Mouse (Mus musculus): ENCODE results near the gene Marc2. TPM values are rescaled to one million over a fixed set of nuclear protein-coding genes. Genes with fewer than 3 reads are reported as not detected.

The Marc2 gene
- polyA plus RNA-seq, 1 experiment from 2014 or later = 197 TPM

- no peak overlapping the region for H3K27ac ChIP-seq (replicated peaks)
- TF ChIP-seq CTCF (IDR thresholded peaks at IDR 0.05; ENCODE audit: low read depth) (no peak), EP300 (optimal IDR thresholded peaks at IDR 0.05) (no peak)
- ATAC-seq (ENCODE audit: low FRiP score, low TSS enrichment) (no peak), DNase-seq (ENCODE audit: low spot score) (no peak)
- H3K9me3 ChIP-seq (ENCODE audit: control insufficient read depth, low read length) = no peaks in the 10 kb centered on the region
- H3K4me2 ChIP-seq (replicated peaks; ENCODE audit: low read depth) = no peak overlapping the region
- H3K27me3 ChIP-seq (ENCODE audit: control insufficient read depth, insufficient read depth, low read length) = no peaks in the 10 kb centered on the region
- H3K36me3 ChIP-seq (ENCODE audit: control insufficient read depth, insufficient read depth, low read length) = peaks cover 10% of the 10 kb centered on the region
- no peak overlapping the region for H3K4me3 ChIP-seq (ENCODE audit: low read depth, low read length)
- 75% methylated on average over 4 of the region's 4 CpGs for WGBS
- H3K4me1 ChIP-seq (replicated peaks; ENCODE audit: control insufficient read depth, insufficient read depth) = no peaks in the 10 kb centered on the region
- H3K9ac ChIP-seq (ENCODE audit: low read length) = no peak overlapping the region
Measured at GRCm38 (mm10) chr1:184837649-184838048, 8.6 kb downstream of the Marc2 start.

GRCm38 (mm10) chr1:184836350-184836749 lies 9.9 kb downstream of the Marc2 start:
- TF ChIP-seq CTCF (IDR thresholded peaks at IDR 0.05; ENCODE audit: low read depth) (no peak), EP300 (optimal IDR thresholded peaks at IDR 0.05) (no peak)
- ATAC-seq (ENCODE audit: low FRiP score, low TSS enrichment) (no peak), DNase-seq (ENCODE audit: low spot score) (no peak)
- Histone ChIP-seq H3K36me3 (ENCODE audit: control insufficient read depth, insufficient read depth, low read length) (peaks cover 17% of the 10 kb centered on the region), H3K4me2 (replicated peaks; ENCODE audit: low read depth) (no peak overlapping the region), H3K27ac (replicated peaks) (no peak overlapping the region), H3K27me3 (ENCODE audit: control insufficient read depth, insufficient read depth, low read length) (no peaks in the 10 kb centered on the region), H3K9ac (ENCODE audit: low read length) (no peak overlapping the region), H3K4me1 (replicated peaks; ENCODE audit: control insufficient read depth, insufficient read depth) (no peaks in the 10 kb centered on the region), H3K9me3 (ENCODE audit: control insufficient read depth, low read length) (no peaks in the 10 kb centered on the region), H3K4me3 (ENCODE audit: low read depth, low read length) (no peak overlapping the region)
- WGBS = 77% methylated on average over 5 of the region's 5 CpGs

DNA sequence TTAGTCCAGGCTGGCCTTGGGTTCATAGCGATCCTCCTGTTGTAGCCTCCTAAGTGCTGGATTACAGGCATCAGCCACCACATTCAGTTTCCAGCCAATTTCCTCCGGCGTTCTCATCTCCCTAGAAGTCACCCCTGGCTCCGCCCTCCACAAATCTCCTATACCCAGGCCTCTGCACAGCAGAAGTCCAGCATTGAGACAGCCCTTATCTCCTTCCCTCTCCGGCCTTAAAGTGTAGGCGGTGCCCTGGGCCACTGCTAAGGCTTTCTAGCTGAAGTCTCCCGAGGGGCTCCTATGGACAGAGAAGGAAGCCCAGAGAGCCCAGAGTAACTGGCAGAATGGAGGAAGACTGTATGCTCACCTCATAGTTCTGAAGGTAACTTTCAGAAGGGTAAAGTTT lies 12.8 kb downstream of the Marc2 start:
- H3K9ac ChIP-seq (ENCODE audit: low read length) = no peak overlapping the region
- no peak overlapping the region for H3K27ac ChIP-seq (replicated peaks)
- TF ChIP-seq EP300 (optimal IDR thresholded peaks at IDR 0.05) = no peak
- TF ChIP-seq CTCF (IDR thresholded peaks at IDR 0.05; ENCODE audit: low read depth) = no peak
- no peaks in the 10 kb centered on the region for H3K4me1 ChIP-seq (replicated peaks; ENCODE audit: control insufficient read depth, insufficient read depth)
- H3K27me3 ChIP-seq (ENCODE audit: control insufficient read depth, insufficient read depth, low read length) = no peaks in the 10 kb centered on the region
- ATAC-seq (ENCODE audit: low FRiP score, low TSS enrichment) (no peak), DNase-seq (ENCODE audit: low spot score) (no peak)
- no peaks in the 10 kb centered on the region for H3K9me3 ChIP-seq (ENCODE audit: control insufficient read depth, low read length)
- WGBS = 86% methylated on average over 7 of the region's 7 CpGs
- H3K36me3 ChIP-seq (ENCODE audit: control insufficient read depth, insufficient read depth, low read length) = peaks cover 20% of the 10 kb centered on the region
- no peak overlapping the region for H3K4me3 ChIP-seq (ENCODE audit: low read depth, low read length)
- no peak overlapping the region for H3K4me2 ChIP-seq (replicated peaks; ENCODE audit: low read depth)

DNA sequence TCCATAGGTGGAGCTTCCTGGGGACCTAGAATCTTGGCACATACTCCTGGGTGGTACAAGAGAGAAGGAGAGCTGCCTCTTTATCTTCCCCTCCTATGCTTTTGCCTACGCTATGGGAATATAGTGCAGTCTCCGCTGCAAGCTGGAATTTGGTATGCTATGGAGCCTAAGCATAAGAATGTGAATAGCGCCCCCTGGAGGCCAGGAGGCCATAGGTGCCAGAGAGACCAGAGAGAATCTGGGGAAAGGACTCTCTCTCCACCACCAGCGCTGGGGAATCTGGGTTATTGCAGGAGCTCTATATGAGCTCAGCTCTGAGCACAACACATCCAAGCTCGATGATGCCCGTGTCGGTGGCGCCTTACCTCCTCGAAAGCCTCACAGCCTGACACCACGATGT lies 14.0 kb downstream of the Marc2 start:
- Histone ChIP-seq H3K4me3 (ENCODE audit: low read depth, low read length) (no peak overlapping the region), H3K4me1 (replicated peaks; ENCODE audit: control insufficient read depth, insufficient read depth) (no peaks in the 10 kb centered on the region), H3K36me3 (ENCODE audit: control insufficient read depth, insufficient read depth, low read length) (peaks cover 22% of the 10 kb centered on the region), H3K27me3 (ENCODE audit: control insufficient read depth, insufficient read depth, low read length) (no peaks in the 10 kb centered on the region), H3K9me3 (ENCODE audit: control insufficient read depth, low read length) (no peaks in the 10 kb centered on the region), H3K27ac (replicated peaks) (no peak overlapping the region), H3K4me2 (replicated peaks; ENCODE audit: low read depth) (no peak overlapping the region), H3K9ac (ENCODE audit: low read length) (no peak overlapping the region)
- TF ChIP-seq CTCF (IDR thresholded peaks at IDR 0.05; ENCODE audit: low read depth) = peak; percentile 61
- TF ChIP-seq EP300 (optimal IDR thresholded peaks at IDR 0.05) = no peak
- peak; percentile 33; the same call in 1 of the 2 replicates for ATAC-seq (ENCODE audit: low FRiP score, low TSS enrichment)
- 85% methylated on average over 10 of the region's 10 CpGs for WGBS
- DNase-seq (ENCODE audit: low spot score) = no peak

DNA sequence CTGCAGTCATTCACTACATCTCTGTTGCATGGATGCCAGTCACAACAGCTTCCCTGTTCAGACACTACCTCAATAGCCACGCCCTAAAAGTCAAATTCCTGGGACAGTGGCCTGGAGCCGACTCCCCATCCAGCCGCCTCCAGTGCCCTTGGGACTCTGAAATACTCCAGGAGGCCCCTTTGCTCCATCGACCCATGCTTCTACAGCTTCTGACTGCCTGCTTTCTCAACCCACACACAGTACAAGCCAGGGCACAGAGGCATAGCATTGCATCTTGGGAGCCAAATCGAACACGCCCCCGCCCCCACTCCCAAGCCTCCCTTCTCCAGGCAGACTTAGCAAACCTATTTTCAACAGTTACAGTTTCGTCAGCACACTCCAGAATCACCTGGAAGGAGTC lies 16.4 kb downstream of the Marc2 start:
- no peak overlapping the region for H3K4me2 ChIP-seq (replicated peaks; ENCODE audit: low read depth)
- ATAC-seq (ENCODE audit: low FRiP score, low TSS enrichment) = no peak
- H3K4me3 ChIP-seq (ENCODE audit: low read depth, low read length) = no peak overlapping the region
- WGBS = 83% methylated on average over 8 of the region's 8 CpGs
- DNase-seq (ENCODE audit: low spot score) = no peak
- no peak for TF ChIP-seq CTCF (IDR thresholded peaks at IDR 0.05; ENCODE audit: low read depth)
- no peak for TF ChIP-seq EP300 (optimal IDR thresholded peaks at IDR 0.05)
- no peak overlapping the region for H3K27ac ChIP-seq (replicated peaks)
- no peak overlapping the region for H3K9ac ChIP-seq (ENCODE audit: low read length)
- no peaks in the 10 kb centered on the region for H3K27me3 ChIP-seq (ENCODE audit: control insufficient read depth, insufficient read depth, low read length)
- peaks cover 17% of the 10 kb centered on the region for H3K36me3 ChIP-seq (ENCODE audit: control insufficient read depth, insufficient read depth, low read length)
- no peaks in the 10 kb centered on the region for H3K4me1 ChIP-seq (replicated peaks; ENCODE audit: control insufficient read depth, insufficient read depth)
- H3K9me3 ChIP-seq (ENCODE audit: control insufficient read depth, low read length) = no peaks in the 10 kb centered on the region

DNA sequence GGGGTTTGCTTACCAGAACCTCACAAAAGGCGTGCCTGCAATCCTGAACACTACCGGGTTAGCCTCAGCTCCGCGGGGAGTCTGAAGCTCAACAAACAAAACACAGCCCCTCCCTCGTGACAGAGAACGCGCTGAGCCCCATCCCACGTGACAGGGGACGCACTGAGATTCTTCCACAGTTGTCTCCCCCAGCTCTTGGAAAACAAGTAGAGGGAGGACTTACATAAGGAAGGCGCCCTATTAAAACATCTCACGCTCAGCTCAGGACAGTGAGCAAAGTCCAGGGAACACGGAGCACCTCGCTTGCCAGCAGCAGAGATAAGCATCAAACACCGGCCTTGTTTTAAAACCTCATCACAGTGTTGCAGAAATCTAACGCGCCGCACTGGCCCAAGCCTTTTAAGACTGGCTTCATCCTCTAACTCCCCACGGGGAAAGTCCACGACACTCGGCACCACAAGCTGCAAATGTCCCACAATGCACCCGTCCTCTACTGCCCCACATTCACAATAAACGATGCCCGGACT lies 19.0 kb downstream of the Marc2 start:
- TF ChIP-seq EP300 (optimal IDR thresholded peaks at IDR 0.05) (no peak), CTCF (IDR thresholded peaks at IDR 0.05; ENCODE audit: low read depth) (no peak)
- H3K36me3 ChIP-seq (ENCODE audit: control insufficient read depth, insufficient read depth, low read length) = peaks cover 11% of the 10 kb centered on the region
- ATAC-seq (ENCODE audit: low FRiP score, low TSS enrichment) = 0 out of 2 replicates have a peak, but pooled peaks have one; percentile 6
- H3K27ac ChIP-seq (replicated peaks) = no peak overlapping the region
- H3K9ac ChIP-seq (ENCODE audit: low read length) = no peak overlapping the region
- 32% methylated on average over 23 of the region's 23 CpGs for WGBS
- DNase-seq (ENCODE audit: low spot score) = peak; percentile 46
- no peaks in the 10 kb centered on the region for H3K27me3 ChIP-seq (ENCODE audit: control insufficient read depth, insufficient read depth, low read length)
- H3K4me2 ChIP-seq (replicated peaks; ENCODE audit: low read depth) = no peak overlapping the region; the same call in 1 of the 2 replicates
- no peaks in the 10 kb centered on the region for H3K9me3 ChIP-seq (ENCODE audit: control insufficient read depth, low read length)
- no peaks in the 10 kb centered on the region for H3K4me1 ChIP-seq (replicated peaks; ENCODE audit: control insufficient read depth, insufficient read depth)
- H3K4me3 ChIP-seq (ENCODE audit: low read depth, low read length) = no peak overlapping the region

Data from stomach, postnatal 0 days (tissue).